8 mouse cellular contexts compared by ENCODE assay signal in genomic region chr1:170174814-170175332, GRCm38 (mm10). TPM values are rescaled to one million over a fixed set of nuclear protein-coding genes. Genes with fewer than 3 reads are reported as not detected.
DNase-seq lines count a peak whose midpoint lies in the region; ATAC-seq lines count a peak whose summit lies in the region.

Uap1 (minus strand) TSS chr1:170174957.

- H3K9ac ChIP-seq in forebrain, embryonic 14.5 days (ENCODE audit: low read length) = peak within 1 kb of the TSS; percentile 82
- H3K9ac ChIP-seq in neural tube, embryonic 15.5 days (replicated peaks) = peak within 1 kb of the TSS; percentile 89

- WGBS in forebrain, embryonic 14.5 days = under 1% methylated on average over 45 of the region's 52 CpGs
- WGBS in neural tube, embryonic 15.5 days = under 1% methylated on average over 52 of the region's 52 CpGs

- peak within 1 kb of the TSS; percentile 76 for H3K4me2 ChIP-seq in forebrain, embryonic 14.5 days (ENCODE audit: low read length)
- peak within 1 kb of the TSS; percentile 64 for H3K4me2 ChIP-seq in neural tube, embryonic 15.5 days

- peak within 1 kb of the TSS; percentile 81 for H3K27ac ChIP-seq in forebrain, embryonic 14.5 days (ENCODE audit: low read depth, low read length)
- H3K27ac ChIP-seq in neural tube, embryonic 15.5 days (replicated peaks) = peak within 1 kb of the TSS; percentile 92

- H3K4me3 ChIP-seq in forebrain, embryonic 14.5 days (ENCODE audit: low read depth, low read length) = peak within 1 kb of the TSS; percentile 80
- H3K4me3 ChIP-seq in neural tube, embryonic 15.5 days (replicated peaks) = peak within 1 kb of the TSS; percentile 87

- DNase-seq in ES-CJ7 (ENCODE audit: low read depth, low spot score) = peak; percentile 95
- DNase-seq in cerebellum, adult 11 months = peak; percentile 98
- DNase-seq in forebrain, embryonic 14.5 days (ENCODE audit: low spot score) = peak; percentile 98
- peak; percentile 98 to 99 for DNase-seq in heart, postnatal 14 days
- peak; percentile 98 for DNase-seq in layer of hippocampus, adult 11-12 months (ENCODE audit: low spot score)
- DNase-seq in lung, adult 18-20 months = peak; percentile 99
- peak; percentile 97 for DNase-seq in testis, postnatal 14 days (ENCODE audit: low spot score)

- peaks cover 7% of the 10 kb centered on the region for H3K4me1 ChIP-seq in forebrain, embryonic 14.5 days (ENCODE audit: control insufficient read depth, insufficient read depth, low read length)
- peaks cover 22% of the 10 kb centered on the region for H3K4me1 ChIP-seq in neural tube, embryonic 15.5 days

- intact Hi-C loops in heart, postnatal 14 days (cut with DNase I) = loop anchor here (2.0 kb wide), 2 partner anchors 38 kb away; no protein-coding TSS in a partner anchor

- no peaks in the 10 kb centered on the region for H3K9me3 ChIP-seq in forebrain, embryonic 14.5 days (replicated peaks; ENCODE audit: control insufficient read depth, low read length)
- no peaks in the 10 kb centered on the region for H3K9me3 ChIP-seq in neural tube, embryonic 15.5 days (replicated peaks)

- peak; percentile 99 for ATAC-seq in forebrain, embryonic 14.5 days
- ATAC-seq in neural tube, embryonic 15.5 days (ENCODE audit: low FRiP score) = peak; percentile 100

- H3K27me3 ChIP-seq in forebrain, embryonic 14.5 days (replicated peaks; ENCODE audit: control insufficient read depth, insufficient read depth, low read length) = no peaks in the 10 kb centered on the region
- H3K27me3 ChIP-seq in neural tube, embryonic 15.5 days (replicated peaks) = no peaks in the 10 kb centered on the region

- H3K36me3 ChIP-seq in forebrain, embryonic 14.5 days (ENCODE audit: control insufficient read depth, insufficient read depth, low read length) = no peaks in the 10 kb centered on the region
- H3K36me3 ChIP-seq in neural tube, embryonic 15.5 days = no peaks in the 10 kb centered on the region

RNA-seq across cellular contexts. Expression of gene Uap1, which starts in this region (rescaled TPM):
- polyA plus RNA-seq in forebrain, embryonic 14.5 days (2014; fragmentation: Nextera tagmentation; extraction: Ambion mirVana) = 57.9 and 63.6 TPM in 2 replicates
- 10 to 100 TPM; 49.1 to 55.4 TPM for total RNA-seq in heart, postnatal 14 days (2021)
- polyA plus RNA-seq in neural tube, embryonic 15.5 days (2015; fragmentation: Nextera tagmentation; extraction: Ambion mirVana) = 64.4 and 65.5 TPM in 2 replicates

Comparison
In these comparisons a context has a peak if more than half of its experiments do, and no peak if none do; other contexts are left out.
1. Peak in every context shown above with its lines: DNase-seq, ATAC-seq, H3K4me3 ChIP-seq and H3K27ac ChIP-seq.